Mouse (Mus musculus): ENCODE measurements around the gene Ptpn1. TPM values are rescaled to one million over a fixed set of nuclear protein-coding genes. Genes with fewer than 3 reads are reported as not detected.
A peak's percentile ranks its signal among the peaks of the same experiment; 100 is the strongest.

The Ptpn1 gene
- polyA plus RNA-seq, 1 experiment from 2014 or later = 57.4 TPM

- H3K36me3 ChIP-seq (ENCODE audit: control insufficient read depth, insufficient read depth, low read length) = no peaks in the 10 kb centered on the region
- H3K9me3 ChIP-seq (ENCODE audit: control insufficient read depth, low read length) = no peaks in the 10 kb centered on the region
- ATAC-seq (ENCODE audit: insufficient number of reproducible peaks, low FRiP score, low TSS enrichment, low read depth) (no peak), DNase-seq (ENCODE audit: low spot score) (no peak)
- peaks cover 21% of the 10 kb centered on the region for H3K4me1 ChIP-seq (ENCODE audit: control insufficient read depth, insufficient read depth, low read length)
- H3K9ac ChIP-seq (ENCODE audit: low read length) = no peak overlapping the region
- no peak overlapping the region for H3K4me3 ChIP-seq (ENCODE audit: low read depth, low read length)
- H3K27ac ChIP-seq (replicated peaks; ENCODE audit: low read depth, low read length) = no peak overlapping the region
- no peak overlapping the region for H3K4me2 ChIP-seq (ENCODE audit: low read depth, severe bottlenecking)
- H3K27me3 ChIP-seq (ENCODE audit: control insufficient read depth, insufficient read depth, low read length) = no peaks in the 10 kb centered on the region
- WGBS = 82% methylated on average over 5 of the region's 5 CpGs
Measured at GRCm38 (mm10) chr2:167945451-167945850, 13.6 kb downstream of the Ptpn1 start.

- Histone ChIP-seq H3K27me3 (ENCODE audit: control insufficient read depth, insufficient read depth, low read length) (no peaks in the 10 kb centered on the region), H3K4me1 (ENCODE audit: control insufficient read depth, insufficient read depth, low read length) (peaks cover 13% of the 10 kb centered on the region), H3K9me3 (ENCODE audit: control insufficient read depth, low read length) (no peaks in the 10 kb centered on the region), H3K4me2 (ENCODE audit: low read depth, severe bottlenecking) (no peak overlapping the region), H3K4me3 (ENCODE audit: low read depth, low read length) (no peak overlapping the region), H3K27ac (replicated peaks; ENCODE audit: low read depth, low read length) (no peak overlapping the region), H3K36me3 (ENCODE audit: control insufficient read depth, insufficient read depth, low read length) (no peaks in the 10 kb centered on the region; the same call in 1 of the 2 replicates), H3K9ac (ENCODE audit: low read length) (no peak overlapping the region)
- no peak for ATAC-seq (ENCODE audit: insufficient number of reproducible peaks, low FRiP score, low TSS enrichment, low read depth)
- whole genome bisulfite sequencing = 83% methylated on average over 3 of the region's 3 CpGs
- no peak for DNase-seq (ENCODE audit: low spot score)
Measured at GRCm38 (mm10) chr2:167947251-167947650, 15.4 kb downstream of the Ptpn1 start.

- DNase-seq (ENCODE audit: low spot score) (no peak), ATAC-seq (ENCODE audit: insufficient number of reproducible peaks, low FRiP score, low TSS enrichment, low read depth) (no peak)
- Histone ChIP-seq H3K27me3 (ENCODE audit: control insufficient read depth, insufficient read depth, low read length) (no peaks in the 10 kb centered on the region), H3K27ac (replicated peaks; ENCODE audit: low read depth, low read length) (no peak overlapping the region), H3K9me3 (ENCODE audit: control insufficient read depth, low read length) (no peaks in the 10 kb centered on the region), H3K9ac (ENCODE audit: low read length) (no peak overlapping the region), H3K36me3 (ENCODE audit: control insufficient read depth, insufficient read depth, low read length) (no peaks in the 10 kb centered on the region; the same call in 1 of the 2 replicates), H3K4me3 (ENCODE audit: low read depth, low read length) (no peak overlapping the region), H3K4me1 (ENCODE audit: control insufficient read depth, insufficient read depth, low read length) (peaks cover 5% of the 10 kb centered on the region), H3K4me2 (ENCODE audit: low read depth, severe bottlenecking) (no peak overlapping the region)
- WGBS = 85% methylated on average over 6 of the region's 6 CpGs
Measured at GRCm38 (mm10) chr2:167948047-167948446, 16.2 kb downstream of the Ptpn1 start.

- 84% methylated on average over 13 of the region's 13 CpGs for WGBS
- no peak overlapping the region for H3K4me3 ChIP-seq (ENCODE audit: low read depth, low read length)
Measured at GRCm38 (mm10) chr2:167948557-167948956, 16.7 kb downstream of the Ptpn1 start.

GRCm38 (mm10) chr2:167949250-167949649, 17.4 kb downstream of the Ptpn1 start:
- Histone ChIP-seq H3K36me3 (ENCODE audit: control insufficient read depth, insufficient read depth, low read length) (no peaks in the 10 kb centered on the region; the same call in 1 of the 2 replicates), H3K4me2 (ENCODE audit: low read depth, severe bottlenecking) (no peak overlapping the region), H3K9me3 (ENCODE audit: control insufficient read depth, low read length) (no peaks in the 10 kb centered on the region), H3K9ac (ENCODE audit: low read length) (no peak overlapping the region), H3K4me3 (ENCODE audit: low read depth, low read length) (no peak overlapping the region), H3K27me3 (ENCODE audit: control insufficient read depth, insufficient read depth, low read length) (no peaks in the 10 kb centered on the region), H3K4me1 (ENCODE audit: control insufficient read depth, insufficient read depth, low read length) (peaks cover 2% of the 10 kb centered on the region; the same call in 1 of the 2 replicates), H3K27ac (replicated peaks; ENCODE audit: low read depth, low read length) (no peak overlapping the region)
- DNase-seq (ENCODE audit: low spot score) = no peak
- 79% methylated on average over 6 of the region's 6 CpGs for WGBS
- no peak for ATAC-seq (ENCODE audit: insufficient number of reproducible peaks, low FRiP score, low TSS enrichment, low read depth)

More at GRCm38 (mm10) chr2:167948557-167948956, 16.7 kb downstream of the Ptpn1 start:
- Histone ChIP-seq H3K27me3 (ENCODE audit: control insufficient read depth, insufficient read depth, low read length) (no peaks in the 10 kb centered on the region), H3K36me3 (ENCODE audit: control insufficient read depth, insufficient read depth, low read length) (no peaks in the 10 kb centered on the region; the same call in 1 of the 2 replicates), H3K27ac (replicated peaks; ENCODE audit: low read depth, low read length) (no peak overlapping the region), H3K4me1 (ENCODE audit: control insufficient read depth, insufficient read depth, low read length) (peaks cover 2% of the 10 kb centered on the region; the same call in 1 of the 2 replicates), H3K9ac (ENCODE audit: low read length) (no peak overlapping the region), H3K4me2 (ENCODE audit: low read depth, severe bottlenecking) (no peak overlapping the region), H3K9me3 (ENCODE audit: control insufficient read depth, low read length) (no peaks in the 10 kb centered on the region)
- no peak for ATAC-seq (ENCODE audit: insufficient number of reproducible peaks, low FRiP score, low TSS enrichment, low read depth)
- no peak for DNase-seq (ENCODE audit: low spot score)

GRCm38 (mm10) chr2:167949808-167950207, 18.0 kb downstream of the Ptpn1 start:
- H3K27ac ChIP-seq (replicated peaks; ENCODE audit: low read depth, low read length) = 0 out of 2 replicates have a peak overlapping the region, but pooled peaks have one; percentile 18
- H3K4me1 ChIP-seq (ENCODE audit: control insufficient read depth, insufficient read depth, low read length) = no peaks in the 10 kb centered on the region; the same call in 1 of the 2 replicates
- DNase-seq (ENCODE audit: low spot score) (no peak), ATAC-seq (ENCODE audit: insufficient number of reproducible peaks, low FRiP score, low TSS enrichment, low read depth) (no peak)
- H3K36me3 ChIP-seq (ENCODE audit: control insufficient read depth, insufficient read depth, low read length) = no peaks in the 10 kb centered on the region; the same call in 1 of the 2 replicates
- no peak overlapping the region for H3K4me3 ChIP-seq (ENCODE audit: low read depth, low read length)
- no peaks in the 10 kb centered on the region for H3K9me3 ChIP-seq (ENCODE audit: control insufficient read depth, low read length)
- H3K9ac ChIP-seq (ENCODE audit: low read length) = no peak overlapping the region
- H3K4me2 ChIP-seq (ENCODE audit: low read depth, severe bottlenecking) = no peak overlapping the region
- 73% methylated on average over 2 of the region's 2 CpGs for WGBS
- no peaks in the 10 kb centered on the region for H3K27me3 ChIP-seq (ENCODE audit: control insufficient read depth, insufficient read depth, low read length)

GRCm38 (mm10) chr2:167950681-167951080, 18.8 kb downstream of the Ptpn1 start:
- H3K4me3 ChIP-seq (ENCODE audit: low read depth, low read length) = no peak overlapping the region
- H3K9ac ChIP-seq (ENCODE audit: low read length) = no peak overlapping the region
- WGBS = 91% methylated on average over 6 of the region's 6 CpGs
- H3K27ac ChIP-seq (replicated peaks; ENCODE audit: low read depth, low read length) = no peak overlapping the region
- H3K36me3 ChIP-seq (ENCODE audit: control insufficient read depth, insufficient read depth, low read length) = no peaks in the 10 kb centered on the region; the same call in 1 of the 2 replicates
- no peak for ATAC-seq (ENCODE audit: insufficient number of reproducible peaks, low FRiP score, low TSS enrichment, low read depth)
- no peak overlapping the region for H3K4me2 ChIP-seq (ENCODE audit: low read depth, severe bottlenecking)
- no peaks in the 10 kb centered on the region for H3K9me3 ChIP-seq (ENCODE audit: control insufficient read depth, low read length)
- no peaks in the 10 kb centered on the region for H3K4me1 ChIP-seq (ENCODE audit: control insufficient read depth, insufficient read depth, low read length)
- no peak for DNase-seq (ENCODE audit: low spot score)
- no peaks in the 10 kb centered on the region for H3K27me3 ChIP-seq (ENCODE audit: control insufficient read depth, insufficient read depth, low read length)

GRCm38 (mm10) chr2:167951301-167952211, 19.7 kb downstream of the Ptpn1 start:
- Histone ChIP-seq H3K9me3 (ENCODE audit: control insufficient read depth, low read length) (no peaks in the 10 kb centered on the region), H3K4me3 (ENCODE audit: low read depth, low read length) (no peak overlapping the region), H3K4me1 (ENCODE audit: control insufficient read depth, insufficient read depth, low read length) (no peaks in the 10 kb centered on the region), H3K27me3 (ENCODE audit: control insufficient read depth, insufficient read depth, low read length) (no peaks in the 10 kb centered on the region), H3K27ac (replicated peaks; ENCODE audit: low read depth, low read length) (no peak overlapping the region), H3K9ac (ENCODE audit: low read length) (no peak overlapping the region), H3K4me2 (ENCODE audit: low read depth, severe bottlenecking) (no peak overlapping the region), H3K36me3 (ENCODE audit: control insufficient read depth, insufficient read depth, low read length) (no peaks in the 10 kb centered on the region; the same call in 1 of the 2 replicates)
- WGBS = 92% methylated on average over 13 of the region's 13 CpGs
- ATAC-seq (ENCODE audit: insufficient number of reproducible peaks, low FRiP score, low TSS enrichment, low read depth) = no peak
- no peak for DNase-seq (ENCODE audit: low spot score)
